Mouse (Mus musculus) c-Kit-positive CD71-negative TER-119-negative erythroid progenitor cells, embryonic 14.5 days (primary cell): ENCODE results near the gene Gm42688.

Experiments
- DNase-seq: peaks from one replicate; pipeline ENCODE4 v3.0.0-alpha.2; 2013; ENCODE audit warnings: low read depth

Gene Gm42688

GRCm38 (mm10) chr6:83086121-83087035 is 15.0 kb upstream of the Gm42688 start, which contains the start of gene Lbx2:
Gene Lbx2, plus strand, starts transcription at chr6:83086367.
- no peak for DNase-seq

GRCm38 (mm10) chr6:83087205-83087925 is 14.1 kb upstream of the Gm42688 start:
- no peak for DNase-seq

GRCm38 (mm10) chr6:83087926-83088260 is 13.5 kb upstream of the Gm42688 start:
- no peak for DNase-seq

- no peak for DNase-seq
Observed at GRCm38 (mm10) chr6:83092416-83093127, 8.8 kb upstream of the Gm42688 start.

- DNase-seq = no peak
Observed at GRCm38 (mm10) chr6:83095968-83096367, 5.4 kb upstream of the Gm42688 start.

- no peak for DNase-seq
Observed at GRCm38 (mm10) chr6:83098411-83098810, 3.0 kb upstream of the Gm42688 start.

GRCm38 (mm10) chr6:83101688-83102556 is 505 bp downstream of the Gm42688 start:
- no peak for DNase-seq

- no peak for DNase-seq
Observed at GRCm38 (mm10) chr6:83103130-83103650, 1.8 kb downstream of the Gm42688 start.

- no peak for DNase-seq
Observed at GRCm38 (mm10) chr6:83104158-83104557, 2.7 kb downstream of the Gm42688 start.

GRCm38 (mm10) chr6:83107566-83108400 is 6.4 kb downstream of the Gm42688 start:
- peak; percentile 82 for DNase-seq

- DNase-seq = no peak
Observed at GRCm38 (mm10) chr6:83108762-83109668, 7.6 kb downstream of the Gm42688 start, which contains the start of gene Mrpl53. Gene Mrpl53, plus strand, starts transcription at chr6:83109040.

GRCm38 (mm10) chr6:83111510-83112136 is 10.2 kb downstream of the Gm42688 start:
- DNase-seq = no peak

GRCm38 (mm10) chr6:83115011-83115671 is 13.7 kb downstream of the Gm42688 start, which contains the start of gene Mogs:
Gene Mogs, plus strand, starts transcription at chr6:83115496.
- peak; percentile 89 for DNase-seq

GRCm38 (mm10) chr6:83115682-83116372 is 14.4 kb downstream of the Gm42688 start:
- DNase-seq = no peak

GRCm38 (mm10) chr6:83116373-83117164 is 15.2 kb downstream of the Gm42688 start:
- no peak for DNase-seq

- DNase-seq = no peak
Observed at GRCm38 (mm10) chr6:83117165-83117438, 15.7 kb downstream of the Gm42688 start.

GRCm38 (mm10) chr6:83117616-83118015 is 16.2 kb downstream of the Gm42688 start:
- DNase-seq = no peak
